Mouse (Mus musculus) induced T-regulatory cell, adult 2 months (primary cell): Measurements from ENCODE around the gene Gm4133.
"Not testable (repeated sequence)": the region's sequence is repeated elsewhere in the genome, so short reads cannot be mapped to it uniquely, and the experiment has no call there.

Experiments
- DNase-seq: peaks from one replicate; pipeline ENCODE4 v3.0.0-alpha.2; 2012; ENCODE audit warnings: low read depth

The Gm4133 gene

GRCm38 (mm10) chr7:20333965-20334364, at the start of gene Gm4133:
TSS of gene Gm4133 (minus strand) at chr7:20334065.
- DNase-seq = not testable (repeated sequence)

GRCm38 (mm10) chr7:20375310-20375709, 41.4 kb upstream of the Gm4133 start, which contains the start of gene Gm5728:
TSS of gene Gm5728 (minus strand) at chr7:20375410.
- not testable (repeated sequence) for DNase-seq
